Mouse (Mus musculus): ENCODE measurements around the gene Rsrc2.

Rsrc2 gene

GRCm38 (mm10) chr5:123696961-123697360, 52.3 kb downstream of the Rsrc2 start:
- no peak for DNase-seq (ENCODE audit: low read depth, low spot score)

DNA sequence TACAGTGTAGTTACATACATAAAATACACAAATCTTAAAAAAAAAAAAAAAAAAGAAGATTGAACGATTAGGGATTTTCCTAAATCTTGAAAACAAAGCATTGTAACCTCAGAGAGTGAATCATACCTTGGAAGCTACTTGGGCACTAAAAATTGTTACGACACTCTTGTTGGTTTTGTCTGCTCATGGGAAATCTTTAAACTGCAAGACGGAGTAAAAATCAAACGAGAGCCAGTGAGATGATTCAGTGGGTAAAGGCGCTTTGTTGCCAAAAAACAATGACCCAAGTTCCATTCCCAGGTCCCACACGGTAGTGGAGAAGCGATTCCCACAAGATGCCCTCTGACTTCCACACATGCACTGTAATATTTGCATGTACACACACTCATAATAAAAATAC, 53.0 kb downstream of the Rsrc2 start:
- no peak for DNase-seq (ENCODE audit: low read depth, low spot score)

GRCm38 (mm10) chr5:123694468-123694867, 54.7 kb downstream of the Rsrc2 start:
- no peak for DNase-seq (ENCODE audit: low read depth, low spot score)

DNA sequence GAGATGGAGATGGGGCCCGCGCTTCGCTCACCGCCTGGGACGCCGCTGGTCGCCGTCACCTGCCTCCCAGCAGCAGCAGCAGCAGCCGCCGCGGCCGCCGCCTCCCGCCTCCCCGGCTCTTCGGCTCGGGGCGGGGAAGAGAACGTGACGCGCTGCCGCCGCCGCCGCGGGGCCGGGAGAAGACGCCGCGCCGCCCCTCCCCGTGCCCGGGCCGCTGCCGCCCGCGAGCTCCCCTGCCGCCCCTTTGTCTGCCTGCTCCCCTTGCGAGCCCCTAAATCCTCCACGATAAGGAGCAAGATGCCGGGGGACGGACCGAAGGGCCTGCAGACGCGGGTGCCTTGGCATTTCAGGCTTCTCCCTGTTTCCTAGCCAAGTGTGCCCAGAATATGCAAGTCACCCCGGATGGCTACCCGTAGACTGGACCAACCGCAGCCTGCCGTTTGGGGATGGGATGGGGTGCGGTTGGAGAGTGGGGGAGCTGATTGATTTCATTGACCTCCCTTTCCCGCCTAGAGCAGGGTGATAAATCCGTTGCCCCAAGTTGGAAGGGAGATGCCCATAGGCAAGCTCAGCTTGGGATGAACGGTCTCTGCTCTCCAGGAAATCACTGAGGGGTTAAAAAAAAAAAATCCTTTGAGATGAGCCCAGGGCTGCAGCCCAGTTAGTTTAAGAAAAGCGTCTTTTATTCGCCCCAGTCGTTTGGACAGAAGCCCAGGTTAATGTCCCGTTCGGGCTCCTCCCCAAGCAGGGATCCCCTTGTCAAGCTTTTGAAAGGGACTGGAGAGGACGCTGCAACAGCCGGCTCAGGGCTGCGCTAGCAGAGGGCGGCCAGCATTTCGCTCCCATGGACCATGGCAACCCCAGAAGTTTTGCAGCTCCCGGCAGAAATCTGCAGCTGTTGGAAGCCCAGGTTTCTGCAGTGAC, 64.7 kb downstream of the Rsrc2 start, which contains the start of gene Clip1:
Gene Clip1 (minus strand): TSS at position 398 of the 924 bp plus-strand sequence.
- DNase-seq (ENCODE audit: low read depth, low spot score): peak; percentile 81

DNA sequence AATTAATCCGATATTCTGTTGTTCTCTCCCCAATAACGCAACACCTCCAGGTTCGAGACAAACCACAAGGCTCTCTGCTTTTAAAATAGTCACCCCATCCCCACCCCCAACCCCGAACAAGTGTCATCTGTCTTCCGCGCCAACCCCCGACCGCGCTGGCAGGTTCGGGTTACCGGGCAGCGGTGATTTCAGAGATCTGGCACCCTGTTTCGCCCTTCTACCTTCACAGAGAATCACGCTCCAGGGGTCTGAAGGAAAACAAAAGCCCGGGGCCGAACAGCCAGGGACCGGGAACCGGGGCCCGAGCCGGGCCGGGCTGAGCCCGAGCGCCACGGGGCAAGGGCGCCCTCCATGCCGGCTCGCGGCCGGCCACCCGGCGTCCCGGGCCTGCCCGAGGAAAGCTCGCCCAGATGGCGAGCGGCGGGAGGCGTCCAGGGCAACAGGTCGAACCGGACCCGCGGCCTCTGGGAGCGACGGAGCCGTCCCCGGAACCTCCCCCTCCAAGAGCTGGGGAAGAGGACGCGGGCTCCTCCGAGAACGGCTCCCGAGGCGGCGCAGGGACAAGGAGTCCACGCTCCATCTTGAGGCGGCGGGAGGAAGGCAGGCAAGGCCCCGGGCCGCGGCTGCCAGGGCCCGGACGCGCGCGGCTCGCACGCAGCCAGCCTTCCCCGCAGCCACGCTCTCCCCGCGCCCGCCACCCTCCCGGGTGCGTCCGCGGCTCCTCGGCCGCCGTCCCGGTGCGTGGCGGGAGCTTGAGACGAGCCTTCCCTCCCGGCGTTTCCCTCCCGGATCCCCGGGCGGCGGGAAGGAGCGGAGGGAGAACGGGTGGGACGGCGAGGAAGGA, 65.6 kb downstream of the Rsrc2 start:
- DNase-seq (ENCODE audit: low read depth, low spot score): peak; percentile 68

DNA sequence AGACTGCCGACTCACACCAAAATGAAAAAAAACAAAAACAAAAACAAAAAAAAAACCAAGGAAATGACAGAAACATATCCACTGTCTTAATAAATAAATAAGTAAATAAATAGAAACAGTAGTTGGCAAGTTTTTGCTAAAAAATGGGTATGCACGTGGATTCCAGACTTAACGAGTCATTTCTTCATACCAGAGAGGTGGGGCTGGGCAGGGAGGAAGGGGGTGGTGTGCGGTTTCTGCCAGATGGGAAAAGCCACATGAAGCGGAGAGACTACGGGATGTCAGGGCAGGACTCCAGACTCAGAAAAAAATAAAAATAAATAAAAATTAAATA, 66.2 kb downstream of the Rsrc2 start:
- no peak for DNase-seq (ENCODE audit: low read depth, low spot score)

GRCm38 (mm10) chr5:123682372-123682771, 66.8 kb downstream of the Rsrc2 start:
- DNase-seq (ENCODE audit: low read depth, low spot score): peak; percentile 57

- no peak for DNase-seq (ENCODE audit: low read depth, low spot score)
These were observed 69.5 kb downstream of the Rsrc2 start for GRCm38 (mm10) chr5:123679546-123680263.

DNA sequence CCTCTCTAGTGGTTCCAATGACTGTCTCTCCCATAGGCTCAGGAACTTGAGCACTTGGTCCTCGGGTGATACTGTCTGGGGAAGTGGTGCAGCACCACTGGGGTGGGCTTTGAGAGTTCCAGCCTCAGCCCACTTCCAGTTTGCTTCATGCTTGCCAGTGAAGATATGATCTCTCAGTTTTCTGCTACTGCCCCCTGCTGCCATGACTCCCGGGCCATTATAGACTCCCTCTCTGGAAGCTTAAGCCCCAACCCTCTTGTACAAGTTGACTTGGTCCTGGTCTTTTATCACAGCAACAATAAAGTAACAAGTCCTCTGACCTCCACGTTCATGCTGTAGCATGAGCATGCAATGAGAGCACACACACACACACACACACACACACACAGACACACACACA, 70.1 kb downstream of the Rsrc2 start:
- no peak for DNase-seq (ENCODE audit: low read depth, low spot score)

Measured in CD4-positive, CD25-positive, alpha-beta regulatory T cell, adult 2 months (primary cell).